Mouse (Mus musculus) adrenal gland, postnatal 14 days (tissue): ENCODE measurements around the gene Kalrn. TPM values are rescaled to one million over a fixed set of nuclear protein-coding genes. Genes with fewer than 3 reads are reported as not detected.

Source experiments
- DNase-seq: peaks from one replicate; pipeline ENCODE4 v3.0.0; 2021; ENCODE audit warnings: mixed read lengths
- total RNA-seq: library from RNA; stranded (reverse); gene quantifications from 2 replicates; pipeline ENCODE4 v1.2.3, GENCODE M21; 2021

The Kalrn gene
- total RNA-seq, 1 experiment from 2014 or later = 12.9 TPM

- no peak for DNase-seq
Measured at GRCm38 (mm10) chr16:34427654-34428053, 145.7 kb downstream of the Kalrn start.

- peak; percentile 39 for DNase-seq
Measured at GRCm38 (mm10) chr16:34421473-34421872, 151.9 kb downstream of the Kalrn start.

DNA sequence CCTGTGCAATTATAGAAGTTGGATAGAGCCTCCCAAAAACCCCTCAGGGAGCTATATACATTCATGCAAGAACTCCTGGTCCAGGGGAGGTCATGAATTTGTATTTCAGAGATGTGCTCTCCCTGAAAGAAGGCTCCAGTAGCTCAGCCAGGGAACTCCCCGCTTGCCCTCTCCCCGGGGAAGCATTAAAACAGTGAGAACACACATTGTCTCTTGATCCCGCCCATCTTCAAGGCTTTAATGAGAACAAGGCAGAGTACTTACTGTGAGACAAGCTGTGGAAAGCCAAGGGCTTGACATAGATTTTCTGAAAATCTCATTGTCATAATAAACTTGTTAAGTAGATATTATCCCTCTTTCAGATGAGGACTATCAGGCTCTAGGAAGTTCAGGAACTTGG is 155.4 kb downstream of the Kalrn start:
- DNase-seq = no peak

DNA sequence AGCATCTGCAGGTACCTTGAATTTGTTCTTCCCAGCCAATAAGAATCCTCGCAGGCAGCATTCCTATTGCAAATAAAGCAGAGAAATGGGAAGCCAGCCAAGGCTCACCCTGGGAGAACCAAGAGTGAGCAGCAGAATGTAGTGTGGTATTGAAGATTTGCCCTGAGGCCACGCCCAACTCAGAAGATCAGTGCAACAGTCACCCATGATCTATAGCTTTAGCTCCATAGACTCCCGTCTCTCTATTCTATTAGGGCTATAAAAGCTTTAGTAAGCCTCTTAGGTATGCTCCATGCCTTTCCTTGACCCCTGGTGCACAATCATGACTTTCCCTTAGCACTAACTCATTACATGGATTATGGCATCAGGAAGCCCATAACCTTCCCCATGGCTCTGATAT is 155.9 kb downstream of the Kalrn start:
- DNase-seq = no peak

DNA sequence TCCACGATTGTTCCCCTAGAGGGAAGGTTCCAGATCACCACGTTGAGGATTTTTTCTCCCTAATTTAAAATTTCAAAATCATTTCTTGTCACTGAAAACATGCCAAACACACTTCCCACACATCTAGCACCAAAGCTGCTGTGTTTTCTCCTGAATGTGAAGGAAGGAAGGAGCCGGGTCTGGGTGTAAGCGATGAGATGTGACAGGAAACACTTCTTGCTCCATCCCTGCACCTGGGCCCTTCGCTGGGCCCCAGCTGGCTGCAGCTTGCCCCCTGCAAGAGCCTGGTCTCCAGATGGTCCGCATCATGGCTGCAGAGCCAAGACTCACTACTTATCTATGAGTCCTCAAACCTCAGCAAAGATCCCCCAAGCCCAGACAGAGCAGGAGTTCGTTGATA is 158.8 kb downstream of the Kalrn start:
- no peak for DNase-seq

DNA sequence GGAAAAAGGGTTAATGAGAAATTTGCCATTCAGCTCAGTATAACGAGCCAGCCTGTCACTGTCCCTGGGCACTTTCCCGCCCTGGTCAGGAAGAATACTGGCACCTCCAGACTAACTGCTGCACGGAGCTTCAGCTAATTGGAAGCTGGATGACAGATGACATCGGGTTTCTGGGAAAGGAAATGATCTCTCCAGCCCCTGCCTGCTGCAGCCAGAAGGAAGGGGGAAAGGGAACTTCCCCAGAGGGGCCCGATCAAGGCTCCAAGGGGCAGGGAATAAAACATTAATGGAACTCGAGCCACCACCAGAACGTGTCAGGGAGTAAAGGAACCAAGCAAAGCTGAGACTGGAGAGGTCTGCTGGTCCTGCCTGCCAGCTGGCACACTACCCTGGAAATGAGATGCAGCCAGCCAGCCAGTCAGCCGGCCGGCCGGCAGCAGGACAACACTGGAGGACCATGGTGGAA is 159.4 kb downstream of the Kalrn start:
- DNase-seq = peak; percentile 43

- DNase-seq = no peak
Measured at GRCm38 (mm10) chr16:34407036-34407435, 166.3 kb downstream of the Kalrn start.

- DNase-seq = no peak
Measured at GRCm38 (mm10) chr16:34405094-34405493, 168.2 kb downstream of the Kalrn start.

- DNase-seq = no peak
Measured at GRCm38 (mm10) chr16:34401216-34401615, 172.1 kb downstream of the Kalrn start.

- DNase-seq = peak; percentile 86
Measured at GRCm38 (mm10) chr16:34400102-34400728, 173.1 kb downstream of the Kalrn start.

- peak; percentile 18 for DNase-seq
Measured at GRCm38 (mm10) chr16:34395221-34395811, 178.0 kb downstream of the Kalrn start.

GRCm38 (mm10) chr16:34389520-34390271 is 183.6 kb downstream of the Kalrn start:
- DNase-seq = no peak

GRCm38 (mm10) chr16:34388871-34389270 is 184.5 kb downstream of the Kalrn start:
- DNase-seq = no peak

DNA sequence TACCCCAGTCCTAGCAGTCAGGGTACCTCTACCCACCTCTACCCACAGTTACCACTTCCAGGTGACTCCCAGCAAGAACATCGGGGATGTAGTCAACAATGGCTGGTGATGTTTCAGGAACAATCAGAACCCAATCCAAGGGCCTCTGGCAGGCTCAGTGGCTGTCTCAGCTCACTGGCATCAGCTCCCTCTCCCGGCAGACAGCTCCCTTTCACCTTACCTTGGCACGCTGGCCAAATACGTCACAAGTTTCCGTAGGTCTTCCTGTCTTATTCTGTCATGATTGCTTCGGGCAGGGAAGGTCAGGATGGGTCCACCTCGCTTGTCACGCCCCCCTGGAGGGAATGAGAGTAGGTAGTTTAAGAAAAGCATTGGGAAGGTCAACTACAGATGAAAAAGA is 188.3 kb downstream of the Kalrn start:
- DNase-seq = no peak

DNA sequence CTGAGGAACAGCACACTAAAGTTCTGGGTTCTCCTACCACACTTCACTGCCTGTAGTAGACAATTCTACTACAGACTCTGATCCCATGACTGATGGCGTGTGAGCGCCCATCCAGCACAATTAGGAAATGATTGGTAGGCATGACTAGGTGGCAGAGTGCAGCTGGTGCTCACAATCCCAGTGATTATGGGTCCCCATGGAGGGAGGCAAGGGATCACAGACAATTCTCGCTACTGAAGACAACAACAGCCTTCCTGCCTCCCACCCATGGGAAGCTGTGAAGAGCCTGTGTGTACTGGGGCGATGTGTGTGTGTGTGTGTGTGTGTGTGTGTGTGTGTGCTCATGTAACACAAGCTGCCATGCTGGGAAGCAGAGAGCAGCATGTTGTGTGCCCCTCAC is 190.3 kb downstream of the Kalrn start:
- no peak for DNase-seq

DNA sequence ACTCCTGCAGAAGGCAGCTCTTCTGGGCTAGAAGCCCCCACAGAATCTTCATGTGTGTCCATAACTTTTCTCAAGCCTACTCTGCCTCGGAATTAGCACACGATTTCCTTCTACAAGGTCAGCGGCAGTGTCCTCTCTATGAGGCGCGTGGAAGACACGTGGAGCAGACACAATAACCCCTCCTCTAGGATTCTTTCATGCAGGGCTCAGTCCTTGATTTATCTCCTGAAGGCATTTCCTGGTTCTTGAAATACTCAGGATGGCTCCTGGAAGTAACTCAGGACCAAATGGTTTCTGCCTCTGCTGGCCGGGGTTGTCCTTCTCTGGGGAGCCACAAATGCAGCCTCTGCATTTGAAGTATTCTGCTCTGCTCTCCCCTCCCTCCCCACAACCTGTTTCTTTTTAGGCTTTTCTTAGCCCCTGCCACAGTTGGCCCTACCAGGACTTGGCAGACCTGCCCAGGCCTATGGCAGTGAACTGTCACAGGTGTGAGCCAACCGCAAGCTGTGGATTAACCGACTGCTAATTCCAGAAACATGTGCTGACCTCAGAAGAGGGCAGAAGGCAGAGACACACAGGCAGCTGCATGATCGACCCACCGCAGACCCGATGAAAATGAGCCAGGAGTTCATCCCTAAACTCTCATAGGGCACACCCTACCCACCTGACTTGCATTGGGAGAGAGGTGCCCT is 197.0 kb downstream of the Kalrn start:
- DNase-seq = no peak

GRCm38 (mm10) chr16:34373519-34373918 is 199.8 kb downstream of the Kalrn start:
- DNase-seq = no peak

DNA sequence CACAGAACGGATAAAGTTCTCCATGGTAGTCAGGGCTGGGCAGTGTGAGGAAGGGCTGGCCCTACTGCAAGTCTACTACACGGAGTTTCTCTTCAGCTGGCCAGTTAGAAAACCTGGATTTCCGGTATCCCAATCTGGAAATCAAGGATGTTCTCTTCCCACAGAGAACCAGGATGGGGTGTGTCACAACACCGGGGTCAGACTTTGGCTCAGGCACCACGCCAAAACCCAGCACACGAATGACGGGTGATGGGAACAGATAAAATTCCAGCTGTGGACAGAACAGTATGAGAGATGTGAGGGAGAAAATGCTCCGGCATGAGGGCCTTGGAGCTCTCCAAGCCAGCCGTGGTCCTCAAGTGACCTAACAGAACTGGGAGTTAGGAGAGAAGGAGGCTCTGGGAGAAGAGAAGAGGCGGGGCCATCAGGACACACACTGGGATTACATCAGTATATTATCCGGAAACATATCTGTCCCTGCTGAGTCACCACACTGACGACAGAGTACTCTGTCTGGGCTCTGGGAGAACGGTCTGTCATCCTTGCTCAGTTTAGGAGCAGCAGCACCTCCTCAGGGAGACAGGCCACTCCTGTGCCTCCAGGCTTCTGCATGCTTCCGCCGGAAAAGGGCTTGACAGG is 201.1 kb downstream of the Kalrn start:
- DNase-seq = peak; percentile 74

- DNase-seq = no peak
Measured at GRCm38 (mm10) chr16:34359206-34359605, 214.1 kb downstream of the Kalrn start.

DNA sequence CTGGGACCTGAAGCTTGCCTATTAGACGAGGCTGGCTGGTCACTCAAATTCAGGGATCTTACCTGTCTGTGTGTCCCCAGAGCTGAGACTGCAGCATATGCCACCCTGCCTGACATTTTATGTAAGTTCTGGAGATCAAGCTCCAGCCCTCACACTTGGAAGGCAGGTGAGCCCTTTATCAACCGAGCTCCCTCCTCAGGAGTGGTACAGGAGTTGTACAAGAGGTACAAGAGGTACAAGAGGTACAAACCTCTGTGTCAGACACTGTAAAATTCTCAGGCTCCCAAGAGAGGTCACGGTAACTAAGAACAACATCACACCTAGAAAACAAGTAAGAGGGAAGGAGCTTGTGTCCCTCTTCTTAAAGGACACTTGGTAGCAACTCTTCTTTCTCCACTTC is 217.8 kb downstream of the Kalrn start:
- no peak for DNase-seq

DNA sequence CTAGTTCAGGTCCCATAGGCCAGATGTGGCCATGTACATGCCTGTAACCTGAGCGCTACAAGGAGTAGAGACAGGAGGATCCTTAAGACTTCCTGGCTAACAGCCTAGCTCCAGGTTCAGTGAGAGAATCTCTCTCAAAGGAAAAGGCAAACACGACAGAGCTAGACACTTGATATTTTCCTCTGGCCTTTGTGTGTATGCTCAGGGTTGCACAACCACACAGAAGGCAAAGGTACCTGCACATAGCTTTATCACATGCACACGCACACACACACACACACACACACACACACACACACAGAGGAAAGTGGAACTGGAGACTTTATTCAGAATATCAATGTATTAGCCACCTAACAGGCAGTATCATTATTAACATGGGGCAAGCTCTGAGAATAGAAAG is 219.3 kb downstream of the Kalrn start:
- no peak for DNase-seq

DNA sequence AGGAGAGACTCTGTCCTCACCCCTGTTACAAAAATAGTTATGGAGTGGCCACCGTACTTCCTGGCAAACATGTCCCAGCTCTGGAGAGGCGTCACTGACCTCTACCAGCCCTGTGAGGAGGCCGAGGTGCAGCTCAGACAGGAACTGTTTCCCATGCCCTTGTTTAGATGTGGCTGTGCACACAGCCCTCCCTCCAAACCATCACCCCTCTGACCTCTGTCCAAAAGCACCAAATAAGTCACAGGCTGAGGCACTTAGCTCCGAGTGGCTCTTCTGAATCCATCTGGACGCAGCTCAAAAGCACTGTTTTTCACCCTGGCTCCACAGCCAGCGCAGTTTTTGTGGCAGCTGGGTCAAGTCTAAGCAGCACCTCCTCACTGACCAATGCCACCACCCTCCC is 220.6 kb downstream of the Kalrn start:
- peak; percentile 48 for DNase-seq
